Mouse (Mus musculus): ENCODE measurements at regions not wholly inside any gene's neighbourhood (a gene's known extent, or its start where the extent isn't known, plus 50 kb on each side); places are given as distances from the start of the nearest gene placed in this dataset.

GRCm38 (mm10) chr13:53721038-53721463 is 248.2 kb upstream of the Msx2 start:
- WGBS: 41% methylated on average over 9 of the region's 9 CpGs
- TF ChIP-seq POLR2A (IDR thresholded peaks at IDR 0.05; ENCODE audit: borderline replicate concordance, extremely low read depth, insufficient read depth, insufficient read length): no peak
- H3K36me3 ChIP-seq (ENCODE audit: control insufficient read depth, insufficient read depth, low read length): no peaks in the 10 kb centered on the region
- H3K4me2 ChIP-seq (replicated peaks; ENCODE audit: low read depth, low read length, severe bottlenecking): no peak overlapping the region
- H3K27me3 ChIP-seq (ENCODE audit: control insufficient read depth, insufficient read depth, low read length): no peaks in the 10 kb centered on the region
- no peaks in the 10 kb centered on the region for H3K4me1 ChIP-seq (ENCODE audit: control insufficient read depth, insufficient read depth, low read length)
- H3K27ac ChIP-seq (replicated peaks; ENCODE audit: low read depth, low read length): no peak overlapping the region
- ATAC-seq (ENCODE audit: low FRiP score, low read depth) (no peak), DNase-seq (ENCODE audit: low spot score) (no peak)
- H3K9ac ChIP-seq (ENCODE audit: low read depth, low read length, severe bottlenecking): no peak overlapping the region
- H3K9me3 ChIP-seq (ENCODE audit: control insufficient read depth, low read length): no peaks in the 10 kb centered on the region
- H3K4me3 ChIP-seq (replicated peaks; ENCODE audit: low read length): no peak overlapping the region

- TF ChIP-seq POLR2A (IDR thresholded peaks at IDR 0.05; ENCODE audit: borderline replicate concordance, extremely low read depth, insufficient read depth, insufficient read length): no peak
- Histone ChIP-seq H3K9me3 (ENCODE audit: control insufficient read depth, low read length) (no peaks in the 10 kb centered on the region), H3K4me3 (replicated peaks; ENCODE audit: low read length) (no peak overlapping the region), H3K4me2 (replicated peaks; ENCODE audit: low read depth, low read length, severe bottlenecking) (no peak overlapping the region), H3K4me1 (ENCODE audit: control insufficient read depth, insufficient read depth, low read length) (no peaks in the 10 kb centered on the region), H3K9ac (ENCODE audit: low read depth, low read length, severe bottlenecking) (no peak overlapping the region), H3K27me3 (ENCODE audit: control insufficient read depth, insufficient read depth, low read length) (no peaks in the 10 kb centered on the region), H3K36me3 (ENCODE audit: control insufficient read depth, insufficient read depth, low read length) (no peaks in the 10 kb centered on the region), H3K27ac (replicated peaks; ENCODE audit: low read depth, low read length) (no peak overlapping the region)
- 77% methylated on average over 4 of the region's 4 CpGs for WGBS
- ATAC-seq (ENCODE audit: low FRiP score, low read depth): no peak
- DNase-seq (ENCODE audit: low spot score): no peak
These were observed 244.7 kb upstream of the Msx2 start for GRCm38 (mm10) chr13:53717582-53717981.

- Histone ChIP-seq H3K9me3 (ENCODE audit: control insufficient read depth, low read length) (no peaks in the 10 kb centered on the region), H3K4me2 (replicated peaks; ENCODE audit: low read depth, low read length, severe bottlenecking) (no peak overlapping the region), H3K27ac (replicated peaks; ENCODE audit: low read depth, low read length) (no peak overlapping the region), H3K4me1 (ENCODE audit: control insufficient read depth, insufficient read depth, low read length) (no peaks in the 10 kb centered on the region), H3K27me3 (ENCODE audit: control insufficient read depth, insufficient read depth, low read length) (no peaks in the 10 kb centered on the region), H3K36me3 (ENCODE audit: control insufficient read depth, insufficient read depth, low read length) (no peaks in the 10 kb centered on the region), H3K9ac (ENCODE audit: low read depth, low read length, severe bottlenecking) (no peak overlapping the region), H3K4me3 (replicated peaks; ENCODE audit: low read length) (no peak overlapping the region)
- ATAC-seq (ENCODE audit: low FRiP score, low read depth) (no peak), DNase-seq (ENCODE audit: low spot score) (no peak)
- 81% methylated on average over 2 of the region's 2 CpGs for WGBS
- TF ChIP-seq POLR2A (IDR thresholded peaks at IDR 0.05; ENCODE audit: borderline replicate concordance, extremely low read depth, insufficient read depth, insufficient read length): no peak
These were observed 244.2 kb upstream of the Msx2 start for GRCm38 (mm10) chr13:53717086-53717485.

GRCm38 (mm10) chr13:53709062-53709461 is 236.2 kb upstream of the Msx2 start:
- DNase-seq (ENCODE audit: low spot score): peak; percentile 35
- Histone ChIP-seq H3K9me3 (ENCODE audit: control insufficient read depth, low read length) (no peaks in the 10 kb centered on the region), H3K27me3 (ENCODE audit: control insufficient read depth, insufficient read depth, low read length) (no peaks in the 10 kb centered on the region), H3K4me3 (replicated peaks; ENCODE audit: low read length) (no peak overlapping the region), H3K4me2 (replicated peaks; ENCODE audit: low read depth, low read length, severe bottlenecking) (no peak overlapping the region), H3K9ac (ENCODE audit: low read depth, low read length, severe bottlenecking) (no peak overlapping the region), H3K36me3 (ENCODE audit: control insufficient read depth, insufficient read depth, low read length) (no peaks in the 10 kb centered on the region), H3K27ac (replicated peaks; ENCODE audit: low read depth, low read length) (no peak overlapping the region; the same call in 1 of the 2 replicates), H3K4me1 (ENCODE audit: control insufficient read depth, insufficient read depth, low read length) (peaks cover 11% of the 10 kb centered on the region)
- no peak for TF ChIP-seq POLR2A (IDR thresholded peaks at IDR 0.05; ENCODE audit: borderline replicate concordance, extremely low read depth, insufficient read depth, insufficient read length)
- WGBS: 26% methylated on average over 10 of the region's 10 CpGs
- ATAC-seq (ENCODE audit: low FRiP score, low read depth): no peak

DNA sequence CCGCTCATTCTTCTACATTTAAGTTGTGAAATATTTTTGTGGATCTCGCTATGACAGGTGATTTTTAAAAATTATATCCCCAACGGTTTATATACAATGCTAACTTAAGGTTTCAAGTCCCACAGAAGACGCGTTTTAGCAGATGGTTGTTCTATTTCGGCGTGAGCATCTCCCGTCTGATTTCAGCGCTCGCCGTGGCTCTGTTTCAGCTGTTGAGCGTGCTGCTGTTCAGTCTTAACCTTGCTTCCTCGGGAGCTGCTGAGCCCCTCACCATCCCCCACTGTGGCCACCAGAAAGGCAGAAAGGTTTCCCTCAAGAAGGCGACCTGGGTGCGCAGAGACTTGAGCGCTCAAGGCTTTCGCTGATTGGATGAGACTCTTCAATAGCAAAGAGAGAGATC is 234.7 kb upstream of the Msx2 start:
- H3K27me3 ChIP-seq (ENCODE audit: control insufficient read depth, insufficient read depth, low read length): no peaks in the 10 kb centered on the region
- no peak for DNase-seq (ENCODE audit: low spot score)
- TF ChIP-seq POLR2A (IDR thresholded peaks at IDR 0.05; ENCODE audit: borderline replicate concordance, extremely low read depth, insufficient read depth, insufficient read length): no peak

DNA sequence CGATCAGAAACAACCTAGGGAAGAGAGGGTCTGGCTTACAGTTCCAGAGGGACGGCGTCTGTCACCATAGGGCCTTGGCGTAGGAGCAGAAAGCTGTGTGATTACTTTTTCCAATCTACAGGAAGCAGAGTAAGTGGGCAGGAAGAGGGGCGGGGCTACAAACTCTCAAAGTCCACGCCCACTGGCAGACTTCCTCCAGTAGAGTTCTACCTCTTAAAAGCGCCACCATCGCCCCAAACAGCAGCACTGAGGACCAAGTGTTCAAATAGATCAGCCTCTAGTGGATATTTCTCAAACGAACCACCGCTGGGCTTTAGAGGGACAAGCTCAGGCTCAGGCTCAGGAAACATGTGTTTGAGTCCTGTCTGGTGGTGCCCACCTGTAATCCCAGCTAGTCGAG is 231.2 kb upstream of the Msx2 start:
- Histone ChIP-seq H3K4me3 (replicated peaks; ENCODE audit: low read length) (no peak overlapping the region), H3K27ac (replicated peaks; ENCODE audit: low read depth, low read length) (no peak overlapping the region), H3K9ac (ENCODE audit: low read depth, low read length, severe bottlenecking) (no peak overlapping the region), H3K36me3 (ENCODE audit: control insufficient read depth, insufficient read depth, low read length) (no peaks in the 10 kb centered on the region), H3K4me2 (replicated peaks; ENCODE audit: low read depth, low read length, severe bottlenecking) (no peak overlapping the region), H3K27me3 (ENCODE audit: control insufficient read depth, insufficient read depth, low read length) (no peaks in the 10 kb centered on the region), H3K4me1 (ENCODE audit: control insufficient read depth, insufficient read depth, low read length) (peaks cover 9% of the 10 kb centered on the region), H3K9me3 (ENCODE audit: control insufficient read depth, low read length) (no peaks in the 10 kb centered on the region)
- no peak for TF ChIP-seq POLR2A (IDR thresholded peaks at IDR 0.05; ENCODE audit: borderline replicate concordance, extremely low read depth, insufficient read depth, insufficient read length)
- no peak for ATAC-seq (ENCODE audit: low FRiP score, low read depth)
- WGBS: 82% methylated on average over 11 of the region's 11 CpGs
- no peak for DNase-seq (ENCODE audit: low spot score)

More for the DNA sequence above, 234.7 kb upstream of the Msx2 start:
- no peak overlapping the region for H3K4me2 ChIP-seq (replicated peaks; ENCODE audit: low read depth, low read length, severe bottlenecking)
- no peak overlapping the region for H3K27ac ChIP-seq (replicated peaks; ENCODE audit: low read depth, low read length)
- no peaks in the 10 kb centered on the region for H3K9me3 ChIP-seq (ENCODE audit: control insufficient read depth, low read length)
- peaks cover 11% of the 10 kb centered on the region for H3K4me1 ChIP-seq (ENCODE audit: control insufficient read depth, insufficient read depth, low read length)
- H3K4me3 ChIP-seq (replicated peaks; ENCODE audit: low read length): no peak overlapping the region
- no peaks in the 10 kb centered on the region for H3K36me3 ChIP-seq (ENCODE audit: control insufficient read depth, insufficient read depth, low read length)
- no peak overlapping the region for H3K9ac ChIP-seq (ENCODE audit: low read depth, low read length, severe bottlenecking)
- no peak for ATAC-seq (ENCODE audit: low FRiP score, low read depth)
- WGBS: 79% methylated on average over 17 of the region's 17 CpGs
